Mouse (Mus musculus) embryonic fibroblast, embryonic 13.5 days (primary cell): ENCODE measurements at regions not wholly inside any gene's neighbourhood (a gene's known extent, or its start where the extent isn't known, plus 50 kb on each side); places are given as distances from the start of the nearest gene placed in this dataset.

Experiments
- CTCF ChIP-seq: IDR thresholded peaks from 2 replicates; pipeline ENCODE4 v1.5.1; 2011; ENCODE audit warnings: mild to moderate bottlenecking, control low read depth, low read length, moderate library complexity, borderline replicate concordance; ENCODE audit not compliant: insufficient read depth
- POLR2A ChIP-seq: IDR thresholded peaks from 2 replicates; pipeline ENCODE4 v1.6.1; 2011; ENCODE audit warnings: low read depth, mild to moderate bottlenecking, control low read depth, low read length, moderate library complexity

DNA sequence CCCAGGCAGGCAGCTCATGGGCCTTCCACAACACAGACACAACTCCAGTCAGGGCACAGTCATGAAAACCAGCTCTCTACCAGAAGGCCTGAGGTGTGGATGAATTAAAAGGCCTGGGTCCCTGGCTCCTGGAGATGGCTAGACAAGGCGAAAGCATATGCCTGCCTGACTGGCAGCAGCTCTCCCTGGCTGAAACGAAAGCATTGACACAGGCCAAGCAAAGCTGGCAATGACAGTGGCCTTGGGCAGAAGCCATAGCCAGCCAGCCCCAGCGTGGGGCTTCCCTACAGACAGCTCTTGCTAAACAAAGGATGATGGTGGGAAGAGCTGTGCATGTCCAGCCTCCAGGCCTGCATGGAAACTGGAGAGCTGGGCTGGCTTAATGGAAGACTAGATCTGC is 396.9 kb upstream of the Clint1 start:
- TF ChIP-seq POLR2A (no peak), CTCF (no peak)
